Mouse (Mus musculus): Measurements from ENCODE around the gene Slc22a13. TPM values are rescaled to one million over a fixed set of nuclear protein-coding genes. Genes with fewer than 3 reads are reported as not detected.
"Not testable (repeated sequence)": the region's sequence is repeated elsewhere in the genome, so short reads cannot be mapped to it uniquely, and the experiment has no call there.

Gene Slc22a13
- total and polyA plus RNA-seq, 2 experiments from 2014 or later = not detected

DNA sequence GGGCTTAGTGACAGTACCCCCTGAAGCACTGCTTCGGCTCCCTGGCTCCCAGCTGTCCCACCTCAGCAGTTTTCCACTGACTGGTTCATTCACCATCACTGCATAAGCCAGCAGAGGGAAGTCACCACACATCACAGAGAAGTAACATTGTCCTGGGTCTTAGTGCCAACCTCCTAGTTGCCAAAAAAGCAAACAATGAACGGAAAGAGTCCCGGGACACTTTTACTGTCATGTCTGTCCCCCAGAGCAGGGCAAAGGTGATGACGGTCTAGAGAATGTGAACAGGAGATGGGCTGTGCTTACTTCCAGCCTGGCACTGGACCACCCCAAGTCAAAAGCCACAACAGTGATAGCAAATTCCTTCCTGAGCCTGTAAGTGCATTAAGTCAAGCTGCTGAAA is 29.9 kb upstream of the Slc22a13 start:
- no peak for TF ChIP-seq EP300 (IDR thresholded peaks at IDR 0.05; ENCODE audit: low read depth)
- TF ChIP-seq CTCF (IDR thresholded peaks at IDR 0.05; ENCODE audit: low read depth) = no peak
- DNase-seq (ENCODE audit: low spot score) (no peak), ATAC-seq (ENCODE audit: insufficient read depth, low read depth) (no peak)
- Histone ChIP-seq H3K4me1 (ENCODE audit: control insufficient read depth, insufficient read depth) (no peaks in the 10 kb centered on the region), H3K4me2 (ENCODE audit: low read depth, low read length) (no peak overlapping the region), H3K4me3 (ENCODE audit: low read depth, low read length) (no peak overlapping the region), H3K9me3 (replicated peaks; ENCODE audit: control insufficient read depth, low read length) (no peaks in the 10 kb centered on the region), H3K27me3 (ENCODE audit: control insufficient read depth, insufficient read depth, low read length) (no peaks in the 10 kb centered on the region), H3K36me3 (replicated peaks; ENCODE audit: control insufficient read depth, insufficient read depth, low read length) (peaks cover 41% of the 10 kb centered on the region), H3K27ac (ENCODE audit: low read depth) (no peak overlapping the region), H3K9ac (replicated peaks; ENCODE audit: low read depth, low read length) (no peak overlapping the region)
- WGBS = 71% methylated on average over 4 of the region's 4 CpGs

DNA sequence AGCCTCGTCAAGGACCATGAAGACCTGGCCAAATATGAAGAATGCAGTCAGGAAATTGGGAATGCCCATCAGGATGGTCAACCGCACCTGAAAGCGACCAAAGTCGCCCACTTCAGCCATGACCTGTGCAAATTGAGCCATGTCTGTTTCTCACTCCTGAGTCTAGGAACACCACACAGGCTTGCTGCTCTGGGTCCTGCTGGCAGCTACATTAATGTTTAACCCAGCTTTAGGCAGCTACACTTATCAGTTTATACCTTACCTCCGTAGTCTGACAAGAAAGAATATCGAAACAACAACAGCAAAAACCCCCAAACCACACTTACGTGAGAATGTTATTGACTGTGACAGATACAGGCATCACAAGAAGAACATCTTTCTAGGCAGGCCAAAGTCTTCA is 22.7 kb upstream of the Slc22a13 start:
- no peaks in the 10 kb centered on the region for H3K36me3 ChIP-seq (replicated peaks; ENCODE audit: control insufficient read depth, insufficient read depth, low read length)
- no peaks in the 10 kb centered on the region for H3K27me3 ChIP-seq (ENCODE audit: control insufficient read depth, insufficient read depth, low read length)
- TF ChIP-seq CTCF (IDR thresholded peaks at IDR 0.05; ENCODE audit: low read depth) (no peak), EP300 (IDR thresholded peaks at IDR 0.05; ENCODE audit: low read depth) (no peak)
- no peak overlapping the region for H3K4me3 ChIP-seq (ENCODE audit: low read depth, low read length)
- ATAC-seq (ENCODE audit: insufficient read depth, low read depth) (no peak), DNase-seq (ENCODE audit: low spot score) (no peak)
- no peak overlapping the region for H3K9ac ChIP-seq (replicated peaks; ENCODE audit: low read depth, low read length)
- H3K4me2 ChIP-seq (ENCODE audit: low read depth, low read length) = no peak overlapping the region
- H3K4me1 ChIP-seq (ENCODE audit: control insufficient read depth, insufficient read depth) = no peaks in the 10 kb centered on the region
- no peak overlapping the region for H3K27ac ChIP-seq (ENCODE audit: low read depth)
- WGBS = 92% methylated on average over 7 of the region's 7 CpGs
- no peaks in the 10 kb centered on the region for H3K9me3 ChIP-seq (replicated peaks; ENCODE audit: control insufficient read depth, low read length)

DNA sequence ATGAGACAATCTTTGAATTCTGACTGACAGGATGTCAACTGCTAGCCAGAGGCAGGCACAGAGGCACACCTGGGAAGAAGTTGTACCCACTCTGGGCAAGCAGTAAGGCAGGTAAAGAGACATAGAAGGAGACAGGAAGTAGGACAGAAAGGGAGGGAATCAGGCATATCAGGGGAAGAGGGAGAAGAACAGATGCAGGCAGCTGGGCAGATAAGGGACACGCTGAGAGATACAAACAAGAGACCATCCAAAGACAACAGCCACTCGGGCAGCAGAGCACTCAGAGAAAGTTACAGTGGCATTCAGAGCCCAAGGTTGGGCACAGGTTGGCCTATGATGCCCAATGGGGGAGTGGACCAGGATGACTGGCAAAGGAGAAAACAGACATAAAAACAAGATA is 21.9 kb upstream of the Slc22a13 start:
- Histone ChIP-seq H3K9me3 (replicated peaks; ENCODE audit: control insufficient read depth, low read length) (no peaks in the 10 kb centered on the region), H3K9ac (replicated peaks; ENCODE audit: low read depth, low read length) (no peak overlapping the region), H3K36me3 (replicated peaks; ENCODE audit: control insufficient read depth, insufficient read depth, low read length) (no peaks in the 10 kb centered on the region), H3K4me3 (ENCODE audit: low read depth, low read length) (no peak overlapping the region), H3K27me3 (ENCODE audit: control insufficient read depth, insufficient read depth, low read length) (no peaks in the 10 kb centered on the region), H3K27ac (ENCODE audit: low read depth) (no peak overlapping the region), H3K4me1 (ENCODE audit: control insufficient read depth, insufficient read depth) (no peaks in the 10 kb centered on the region), H3K4me2 (ENCODE audit: low read depth, low read length) (no peak overlapping the region)
- TF ChIP-seq EP300 (IDR thresholded peaks at IDR 0.05; ENCODE audit: low read depth) (no peak), CTCF (IDR thresholded peaks at IDR 0.05; ENCODE audit: low read depth) (no peak)
- DNase-seq (ENCODE audit: low spot score) (no peak), ATAC-seq (ENCODE audit: insufficient read depth, low read depth) (no peak)
- WGBS = 33% methylated on average over 2 of the region's 2 CpGs

DNA sequence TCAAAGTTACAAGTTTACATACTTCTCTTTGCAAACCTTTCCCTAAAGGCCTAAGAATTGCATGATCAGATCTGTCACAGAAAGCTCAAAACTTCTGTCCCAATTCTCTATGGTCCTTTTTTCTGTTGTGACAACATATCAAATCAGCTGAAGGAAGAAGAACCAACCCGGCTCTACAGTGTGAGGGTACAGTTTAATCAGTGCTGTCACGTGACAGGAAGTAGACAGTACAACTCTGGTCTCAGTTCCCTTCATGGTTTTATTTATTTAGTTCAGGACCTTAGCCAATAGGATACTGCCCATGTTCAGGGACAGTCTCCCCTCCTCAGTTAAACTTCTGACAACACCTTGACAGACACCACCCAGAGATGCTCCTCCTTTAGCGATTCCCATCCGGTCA is 11.4 kb upstream of the Slc22a13 start:
- ATAC-seq (ENCODE audit: insufficient read depth, low read depth) (no peak), DNase-seq (ENCODE audit: low spot score) (no peak)
- WGBS = 74% methylated on average over 4 of the region's 4 CpGs
- Histone ChIP-seq H3K9ac (replicated peaks; ENCODE audit: low read depth, low read length) (no peak overlapping the region), H3K9me3 (replicated peaks; ENCODE audit: control insufficient read depth, low read length) (no peaks in the 10 kb centered on the region), H3K4me1 (ENCODE audit: control insufficient read depth, insufficient read depth) (no peaks in the 10 kb centered on the region), H3K4me2 (ENCODE audit: low read depth, low read length) (no peak overlapping the region), H3K27ac (ENCODE audit: low read depth) (no peak overlapping the region), H3K4me3 (ENCODE audit: low read depth, low read length) (no peak overlapping the region), H3K27me3 (ENCODE audit: control insufficient read depth, insufficient read depth, low read length) (no peaks in the 10 kb centered on the region), H3K36me3 (replicated peaks; ENCODE audit: control insufficient read depth, insufficient read depth, low read length) (0 out of 2 replicates have a peak, but pooled peaks cover 18% of the 10 kb centered on the region)
- no peak for TF ChIP-seq EP300 (IDR thresholded peaks at IDR 0.05; ENCODE audit: low read depth)
- TF ChIP-seq CTCF (IDR thresholded peaks at IDR 0.05; ENCODE audit: low read depth) = no peak

DNA sequence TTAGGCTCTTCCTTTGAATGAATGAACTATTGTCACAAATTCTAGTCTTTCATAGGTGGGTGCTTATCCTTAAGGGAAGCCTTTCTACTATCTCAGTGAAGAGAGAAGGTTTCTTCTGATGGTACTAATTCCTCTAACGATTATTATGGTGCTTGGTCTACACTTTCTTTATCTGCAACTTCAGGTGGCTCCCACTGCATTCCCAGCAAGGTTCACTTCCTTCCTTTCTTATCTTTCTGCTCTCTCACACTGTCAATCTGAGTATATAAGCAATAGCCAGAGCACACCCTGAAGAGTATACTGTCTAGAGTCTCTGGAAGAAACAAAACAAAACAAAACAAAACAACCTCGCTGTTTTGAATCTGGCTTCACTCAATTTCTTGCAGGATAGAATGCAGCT is 10.8 kb upstream of the Slc22a13 start:
- no peak for ATAC-seq (ENCODE audit: insufficient read depth, low read depth)
- DNase-seq (ENCODE audit: low spot score) = no peak
- Histone ChIP-seq H3K9me3 (replicated peaks; ENCODE audit: control insufficient read depth, low read length) (no peaks in the 10 kb centered on the region), H3K4me3 (ENCODE audit: low read depth, low read length) (no peak overlapping the region), H3K4me2 (ENCODE audit: low read depth, low read length) (no peak overlapping the region), H3K9ac (replicated peaks; ENCODE audit: low read depth, low read length) (no peak overlapping the region), H3K27me3 (ENCODE audit: control insufficient read depth, insufficient read depth, low read length) (no peaks in the 10 kb centered on the region), H3K27ac (ENCODE audit: low read depth) (no peak overlapping the region), H3K4me1 (ENCODE audit: control insufficient read depth, insufficient read depth) (no peaks in the 10 kb centered on the region), H3K36me3 (replicated peaks; ENCODE audit: control insufficient read depth, insufficient read depth, low read length) (0 out of 2 replicates have a peak, but pooled peaks cover 18% of the 10 kb centered on the region)
- WGBS = 46% methylated on average over 2 of the region's 2 CpGs
- TF ChIP-seq EP300 (IDR thresholded peaks at IDR 0.05; ENCODE audit: low read depth) (no peak), CTCF (IDR thresholded peaks at IDR 0.05; ENCODE audit: low read depth) (no peak)

DNA sequence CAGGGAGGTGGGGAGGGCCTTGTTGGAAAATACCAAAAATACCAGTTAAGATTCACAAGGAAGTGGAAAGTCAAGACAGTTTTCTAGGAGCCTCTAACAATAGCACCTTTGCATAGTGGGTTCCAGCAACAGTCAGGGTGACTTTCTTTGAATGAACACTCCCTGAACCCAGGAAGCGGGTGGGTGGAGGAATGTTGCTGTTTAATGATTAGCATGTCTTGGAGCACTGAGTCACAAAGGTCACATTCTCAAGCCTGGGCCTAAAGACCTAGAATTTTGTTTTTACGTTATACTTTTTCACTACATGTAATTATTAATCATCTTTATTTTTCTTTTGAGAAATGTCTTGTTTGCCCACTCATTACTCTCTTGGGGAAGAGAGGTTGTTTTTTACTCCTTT is 6.4 kb upstream of the Slc22a13 start:
- not testable (repeated sequence) for H3K4me3 ChIP-seq (ENCODE audit: low read depth, low read length); H3K27me3 ChIP-seq (ENCODE audit: control insufficient read depth, insufficient read depth, low read length); H3K4me2 ChIP-seq (ENCODE audit: low read depth, low read length); DNase-seq (ENCODE audit: low spot score); ATAC-seq (ENCODE audit: insufficient read depth, low read depth); H3K4me1 ChIP-seq (ENCODE audit: control insufficient read depth, insufficient read depth); H3K9me3 ChIP-seq (replicated peaks; ENCODE audit: control insufficient read depth, low read length); H3K9ac ChIP-seq (replicated peaks; ENCODE audit: low read depth, low read length); H3K27ac ChIP-seq (ENCODE audit: low read depth)
- WGBS = 92% methylated on average over 2 of the region's 2 CpGs
- H3K36me3 ChIP-seq (replicated peaks; ENCODE audit: control insufficient read depth, insufficient read depth, low read length) = 0 out of 2 replicates have a peak, but pooled peaks cover 10% of the 10 kb centered on the region

All from heart, postnatal 0 days (tissue).